Mouse (Mus musculus) c-Kit-positive CD71-positive TER-119-positive erythroid progenitor cells, embryonic 14.5 days (primary cell): ENCODE measurements around the gene Alg9.
A peak's percentile ranks its signal among the peaks of the same experiment; 100 is the strongest.

Source experiments
- DNase-seq: peaks from one replicate; pipeline ENCODE4 v3.0.0-alpha.2; 2013; ENCODE audit warnings: low spot score

The Alg9 gene

DNA sequence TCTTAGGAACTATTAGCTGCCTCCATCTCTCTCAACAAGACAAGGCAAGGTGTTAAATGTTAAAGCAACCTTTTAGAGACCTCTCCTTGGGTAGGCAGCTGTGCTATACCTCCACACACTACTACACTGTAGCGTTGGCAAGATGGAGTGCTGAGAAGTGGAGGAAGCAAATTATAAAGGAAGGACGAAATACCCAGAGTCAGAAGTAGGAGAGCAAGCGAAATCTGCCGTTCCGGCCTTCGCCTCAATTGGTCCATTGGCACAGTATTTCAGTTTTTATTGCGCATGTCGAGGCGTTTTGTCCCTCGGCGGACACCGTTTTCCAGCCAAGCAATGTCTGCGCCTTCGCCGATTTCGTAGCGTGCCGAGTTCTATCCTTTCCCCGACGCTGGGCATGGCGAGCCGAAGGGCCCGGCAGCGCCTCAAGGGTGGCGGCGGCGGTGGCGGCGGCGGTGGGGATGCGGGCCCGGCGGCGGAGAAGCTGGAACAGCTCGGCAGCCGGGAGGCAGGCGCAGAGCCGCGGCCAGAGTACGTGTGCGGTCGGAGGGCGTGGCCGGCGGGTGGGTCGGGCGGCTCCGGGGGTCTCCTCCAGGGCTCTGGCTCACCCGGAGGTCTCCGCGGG, at the start of gene Alg9, which contains the start of gene 1110032A03Rik:
TSS of gene Alg9 (plus strand) at position 29 of the 622 bp plus-strand sequence.
TSS of gene 1110032A03Rik (minus strand) at position 530 of the 622 bp plus-strand sequence.
- DNase-seq: peak; percentile 82

DNA sequence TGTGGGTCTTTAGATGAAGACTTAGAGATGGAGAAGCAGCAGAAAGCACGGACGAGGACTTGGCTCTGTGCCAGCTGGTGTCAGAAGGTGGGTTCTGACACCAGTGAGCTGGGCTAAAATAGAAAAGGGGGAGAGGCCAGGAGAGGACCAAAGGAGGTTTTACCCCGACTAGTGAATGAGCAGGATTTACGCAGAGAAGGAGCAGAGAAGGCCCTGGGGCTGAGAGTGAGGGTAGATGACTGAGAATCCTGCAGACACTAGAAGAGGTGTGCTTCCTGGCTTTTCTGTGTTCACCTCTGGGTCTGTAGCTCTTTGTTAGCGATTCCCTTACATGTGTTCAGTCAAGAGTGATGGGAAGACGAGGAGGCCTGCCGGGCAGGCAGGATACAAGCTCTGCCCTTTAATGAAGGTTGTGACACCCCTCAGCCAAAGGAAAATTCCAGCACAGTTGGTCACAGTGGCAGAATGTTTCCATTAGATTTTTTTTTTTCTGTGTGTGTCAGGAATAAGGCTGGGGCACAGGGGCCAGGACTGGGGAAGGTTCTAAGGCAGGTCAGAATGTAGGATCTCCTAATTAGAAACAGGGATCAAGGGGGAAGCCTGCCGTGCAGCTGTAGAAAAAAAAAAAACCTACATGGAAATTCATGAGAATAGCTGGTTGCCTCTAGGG, 48.8 kb upstream of the Alg9 start:
- DNase-seq: no peak

DNA sequence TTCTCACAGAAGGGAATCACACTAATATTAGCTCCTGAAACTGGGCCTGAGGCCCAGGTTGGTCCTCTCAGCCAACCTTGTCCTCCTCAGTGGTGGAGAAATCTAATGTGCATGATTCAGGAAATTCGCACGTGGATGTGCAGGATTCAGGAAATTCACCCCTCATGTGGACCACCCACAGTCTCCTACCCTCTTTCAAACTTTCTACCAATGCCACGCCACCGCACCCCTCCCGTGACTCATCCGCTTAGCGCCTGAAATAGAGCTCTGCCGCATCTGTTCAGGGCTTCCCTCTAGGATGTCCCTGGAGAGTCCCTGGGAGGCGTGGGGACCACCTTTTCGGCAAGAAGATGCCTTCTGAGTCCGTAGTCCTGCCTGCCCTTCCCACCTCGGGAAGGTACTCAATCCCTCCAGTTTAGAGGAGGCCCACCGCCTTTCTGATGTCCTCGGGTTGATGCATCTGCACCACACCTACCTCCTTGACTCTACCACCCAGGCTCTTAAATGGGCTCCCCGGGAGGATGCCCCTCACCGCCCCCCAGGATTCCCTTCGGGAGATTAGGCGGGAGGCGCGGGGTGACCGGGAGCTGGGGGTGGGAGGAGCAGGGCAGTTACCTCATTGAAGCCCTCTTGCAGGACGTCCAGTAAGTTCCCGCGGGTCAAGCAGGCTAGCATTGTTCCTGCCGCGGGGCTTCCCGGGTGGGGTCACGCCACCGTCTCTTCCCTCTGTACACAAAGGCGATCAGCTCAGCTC, 47.5 kb upstream of the Alg9 start:
- DNase-seq: no peak

DNA sequence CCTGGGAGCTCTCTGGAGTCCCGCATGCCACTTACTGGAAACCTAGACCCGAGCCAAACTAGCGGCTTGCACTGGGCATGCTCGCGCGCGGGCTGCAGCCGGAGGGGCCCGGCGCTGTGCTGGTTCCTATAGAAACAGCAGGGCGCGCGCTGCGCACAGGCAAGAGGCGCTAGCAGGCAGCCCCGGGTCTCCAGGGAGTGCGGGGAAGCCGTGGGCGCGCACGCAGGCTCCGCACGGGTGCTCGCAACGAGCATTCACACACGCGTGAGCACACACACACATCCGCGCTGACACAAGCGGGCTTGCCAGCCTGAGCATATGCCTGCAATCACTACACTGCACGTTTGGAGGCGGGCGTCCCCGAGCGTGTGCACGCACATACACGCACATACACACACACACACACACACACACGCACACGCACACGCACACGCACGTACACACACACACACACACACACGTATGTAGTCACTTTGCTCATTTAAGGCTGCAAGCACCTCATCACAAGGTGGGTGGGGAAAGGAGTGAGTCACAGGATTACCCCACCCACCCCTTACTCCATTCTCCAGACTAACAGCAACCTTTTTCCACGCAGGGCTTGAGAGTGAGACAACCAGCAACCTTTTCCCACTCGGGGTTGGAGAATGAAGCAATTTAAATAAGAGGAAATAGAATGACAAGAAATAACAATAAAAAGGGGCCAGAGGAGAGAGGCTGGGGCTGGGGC, 46.7 kb upstream of the Alg9 start:
- no peak for DNase-seq

DNA sequence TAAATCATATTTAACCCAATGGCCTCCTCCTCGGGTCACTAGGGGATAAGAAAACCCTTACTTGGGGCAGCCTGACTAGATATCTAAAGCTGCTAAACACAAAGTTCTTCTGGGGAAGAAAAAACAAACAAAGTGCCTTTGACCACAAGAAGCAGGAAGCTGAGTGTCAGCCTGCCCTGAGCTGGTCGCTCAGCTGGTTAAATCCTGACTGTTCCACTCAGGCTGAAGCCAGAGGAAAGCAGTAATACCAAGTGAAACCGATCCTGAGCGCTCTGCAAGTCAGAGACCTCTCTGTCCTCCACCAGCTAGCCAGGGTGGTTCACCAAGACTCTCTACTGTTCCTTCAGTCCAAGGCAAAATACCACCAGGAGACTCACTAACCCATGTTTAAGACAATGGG, 45.2 kb upstream of the Alg9 start:
- DNase-seq: no peak

DNA sequence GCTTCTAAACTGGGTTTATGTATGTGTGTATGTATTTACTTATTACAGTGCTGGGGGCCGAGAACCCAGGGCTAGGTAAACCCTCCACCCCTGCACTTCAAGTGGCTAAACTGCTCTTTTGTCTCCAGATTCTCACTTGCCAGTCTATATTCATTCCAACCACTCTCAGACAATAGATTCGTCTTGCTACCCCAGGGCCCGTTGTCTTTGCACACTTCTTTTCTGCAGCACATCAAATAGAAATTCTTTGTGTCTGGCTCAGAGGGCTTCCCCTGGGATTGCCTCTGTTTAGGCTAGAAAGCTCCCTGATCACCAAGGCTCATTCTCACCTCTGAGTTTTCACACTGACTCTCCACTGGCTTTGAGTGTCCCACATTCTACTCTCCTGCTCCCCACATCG, 42.3 kb upstream of the Alg9 start:
- DNase-seq: no peak

DNA sequence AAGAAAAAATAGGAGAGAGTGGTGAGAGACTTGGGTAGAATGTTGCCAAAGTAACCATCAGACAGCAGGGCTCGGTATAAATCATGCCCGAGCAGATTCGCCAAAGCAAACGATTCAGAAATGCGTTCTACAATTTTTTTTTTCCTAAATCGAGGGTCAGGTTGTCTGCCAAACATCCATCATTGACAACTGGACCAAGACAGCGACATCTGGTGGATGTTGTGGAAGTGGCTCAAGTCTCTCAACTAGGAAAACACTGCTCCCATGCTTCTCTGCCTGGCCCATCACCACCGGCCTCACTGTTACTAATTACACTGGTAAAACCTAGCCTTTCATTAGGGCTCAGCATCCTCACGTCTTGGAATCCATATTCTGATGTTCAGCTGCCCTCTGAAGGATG, 39.8 kb upstream of the Alg9 start:
- DNase-seq: peak; percentile 26

DNA sequence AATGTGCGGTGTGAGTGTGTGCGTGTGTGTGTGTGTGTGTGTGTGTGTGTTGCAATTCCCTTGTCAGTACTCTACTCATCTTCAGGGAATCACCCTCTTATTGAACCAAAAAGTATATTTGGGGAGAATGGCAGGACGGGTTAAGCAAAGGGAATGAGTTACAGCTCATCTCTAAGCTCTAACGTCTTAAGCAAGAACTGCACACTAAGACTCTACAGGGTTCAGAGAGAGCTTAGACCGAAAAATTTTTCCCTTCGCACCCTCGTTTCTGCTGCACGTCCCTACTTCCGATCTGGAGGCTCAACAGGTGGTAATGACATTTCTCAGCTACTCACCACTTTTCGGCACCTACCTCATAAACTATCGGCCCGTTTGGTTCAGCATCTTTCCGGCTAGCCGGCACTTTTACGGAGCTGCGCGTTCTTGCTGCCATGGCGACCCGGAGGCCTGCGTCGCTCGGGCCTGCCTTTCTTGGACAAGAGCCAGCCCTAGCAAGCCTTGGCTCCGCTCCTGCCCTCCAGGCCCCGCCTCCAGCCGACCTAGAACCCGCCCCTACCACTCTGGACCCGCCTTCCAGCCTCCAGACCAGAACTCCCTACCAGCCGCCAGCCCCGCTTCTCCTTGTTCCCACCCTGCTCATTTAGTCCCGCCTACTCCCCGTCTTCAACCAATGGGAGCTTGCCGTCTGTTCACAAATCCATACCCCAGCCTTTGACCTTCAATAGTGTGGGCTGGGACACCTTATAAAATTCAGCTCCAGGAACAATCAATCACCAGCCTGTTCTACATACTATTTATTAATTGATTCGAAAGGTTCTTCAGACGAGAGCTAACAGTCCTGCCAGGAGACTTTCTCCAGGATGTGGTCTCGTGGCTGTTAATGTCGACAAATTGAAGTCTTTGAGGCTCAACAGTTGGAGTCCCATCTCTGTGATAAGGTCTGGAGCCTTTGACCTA, 35.6 kb upstream of the Alg9 start, which contains the start of gene Dixdc1:
TSS of gene Dixdc1 (minus strand) at position 604 of the 957 bp plus-strand sequence.
- peak; percentile 80 for DNase-seq

DNA sequence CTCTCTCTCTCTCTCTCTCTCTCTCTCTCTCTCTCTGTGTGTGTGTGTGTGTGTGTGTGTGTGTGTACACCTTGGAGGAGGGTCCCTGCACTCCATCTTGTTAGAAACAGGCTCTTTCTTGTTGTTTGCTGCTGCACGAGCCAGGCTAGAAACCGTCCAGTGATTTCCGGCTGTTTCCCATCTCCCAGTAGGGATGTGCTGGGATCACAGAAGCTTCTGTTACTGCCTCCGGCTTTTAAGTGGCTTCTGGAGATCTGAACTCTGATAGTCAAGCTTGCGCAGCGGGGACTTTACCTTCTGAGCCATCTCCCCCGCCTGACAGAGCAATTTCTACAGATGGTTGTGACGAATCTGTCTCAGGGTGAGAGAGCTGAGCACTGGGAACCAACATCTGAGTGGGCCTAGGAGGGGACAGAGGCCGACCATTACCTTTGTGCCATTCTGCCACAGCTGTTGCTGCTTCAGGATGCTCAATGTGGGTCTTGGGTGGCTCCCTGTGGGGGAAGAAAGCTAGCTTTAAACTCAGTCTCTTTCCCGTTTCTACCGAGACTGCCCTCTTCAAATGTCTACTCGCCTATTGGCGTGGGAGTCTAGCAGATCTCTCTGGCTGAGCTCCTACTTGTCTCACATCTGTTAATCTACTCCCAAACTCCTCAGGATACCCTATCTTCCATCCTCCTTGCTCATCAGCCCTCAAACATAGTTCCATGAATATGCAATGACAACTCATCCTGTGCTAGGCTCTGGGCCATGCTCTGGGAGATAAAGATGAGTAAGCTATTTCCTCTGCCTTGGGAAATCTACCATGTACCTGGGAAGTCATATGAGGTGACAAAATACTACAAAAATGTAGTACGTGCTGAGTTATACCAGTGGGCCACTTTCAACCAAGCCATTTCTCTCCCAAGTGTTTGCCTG, 33.7 kb upstream of the Alg9 start:
- no peak for DNase-seq

DNA sequence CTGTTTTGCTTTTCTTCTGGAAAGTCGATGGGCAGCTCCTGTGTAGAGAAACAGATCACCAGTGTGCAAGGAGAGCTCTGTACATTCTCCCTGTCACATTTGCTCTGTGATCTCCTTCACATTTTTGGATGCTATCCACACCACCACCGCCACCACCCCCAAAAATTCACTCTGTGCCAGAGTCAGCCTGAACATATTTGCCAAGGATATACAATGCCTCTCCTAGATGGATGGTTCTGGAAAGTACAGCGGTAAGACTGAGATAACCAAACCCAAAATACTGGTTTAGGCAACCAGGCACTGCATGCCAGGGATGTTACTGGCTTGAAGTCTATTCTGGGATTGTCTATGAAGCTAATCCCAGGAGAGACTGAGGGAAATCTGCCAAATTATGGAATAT, 32.6 kb upstream of the Alg9 start:
- DNase-seq: no peak

DNA sequence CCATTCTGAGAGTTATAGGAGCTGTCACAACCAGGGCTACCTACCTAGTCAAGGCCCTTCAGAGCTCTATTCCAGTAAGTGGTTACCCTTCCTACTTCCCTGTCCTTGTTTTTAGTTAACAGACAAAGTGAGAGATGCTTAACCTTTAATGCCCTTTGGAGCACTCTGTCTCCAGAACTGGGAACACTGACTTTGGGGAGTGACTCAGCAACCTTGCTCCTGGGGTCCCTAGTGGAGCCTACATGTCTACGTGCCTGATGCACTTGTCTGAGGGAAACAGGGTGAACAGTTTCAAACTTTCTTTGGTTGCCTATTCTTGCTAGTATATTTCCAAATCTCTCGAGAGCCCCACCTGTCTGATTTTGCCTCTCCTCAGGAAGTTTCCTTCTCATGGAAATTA, 32.1 kb upstream of the Alg9 start:
- no peak for DNase-seq

DNA sequence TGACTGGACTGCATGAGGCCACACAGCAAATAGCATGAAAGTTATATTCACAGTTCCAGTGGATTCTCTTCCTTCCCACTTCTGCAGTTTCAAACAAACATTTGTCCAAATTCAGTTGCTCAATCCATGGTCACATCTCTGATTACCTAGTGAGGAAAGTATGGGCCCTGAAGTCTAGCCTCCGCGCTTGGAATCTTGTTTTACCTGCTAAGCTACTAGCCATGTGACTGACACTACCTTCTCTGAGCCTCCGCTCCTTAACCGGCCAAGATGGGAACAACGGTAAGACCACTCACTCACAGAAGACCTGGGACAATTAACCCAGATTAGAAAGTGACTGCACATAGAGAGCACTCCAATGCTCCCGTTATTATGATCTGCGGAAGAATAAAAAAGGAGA, 29.0 kb upstream of the Alg9 start:
- DNase-seq: no peak

DNA sequence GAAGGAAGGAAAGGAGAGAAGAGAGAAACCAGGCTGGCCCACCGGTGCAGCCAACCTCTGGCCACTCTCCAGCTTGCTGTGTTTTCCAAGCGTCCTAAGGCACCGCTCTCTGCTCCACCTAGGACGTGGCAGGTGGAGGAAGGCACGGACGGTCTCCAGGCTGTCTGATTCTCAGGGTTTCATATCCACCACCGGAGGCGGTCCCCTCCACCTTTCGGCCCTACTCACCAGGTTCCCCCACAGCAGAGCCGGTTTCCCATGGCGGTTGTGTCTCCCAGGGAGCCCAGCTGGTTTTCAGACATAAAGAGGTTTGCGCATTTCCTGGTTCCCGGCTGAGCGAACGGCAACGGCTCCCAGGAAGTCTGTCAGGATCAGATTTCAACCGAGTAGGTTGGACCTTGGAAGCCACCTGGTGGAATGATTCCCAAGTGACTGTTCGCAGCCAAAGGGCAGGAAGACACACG, 28.6 kb upstream of the Alg9 start, which contains the start of gene 2310030G06Rik:
TSS of gene 2310030G06Rik (minus strand) at position 323 of the 464 bp plus-strand sequence.
- no peak for DNase-seq

DNA sequence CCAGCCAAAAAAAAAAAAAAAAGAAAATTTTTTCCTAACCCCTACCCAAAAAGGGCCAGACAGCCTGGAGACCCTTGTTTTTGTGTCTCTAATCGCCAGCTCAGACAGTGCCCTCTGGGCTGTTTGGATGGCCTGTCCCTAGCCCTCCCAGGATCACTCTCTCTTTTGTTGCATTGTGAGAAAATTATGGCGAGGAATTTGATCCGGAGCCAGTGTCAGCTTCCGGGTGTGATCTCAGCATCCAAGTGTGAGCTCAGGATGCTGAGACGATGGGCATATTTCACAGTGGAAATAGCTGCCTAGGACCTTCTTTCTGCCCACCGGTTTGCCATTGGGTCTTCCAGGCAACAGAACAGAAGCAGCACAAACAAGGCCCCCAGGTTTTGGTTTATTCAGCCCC, 24.1 kb upstream of the Alg9 start:
- DNase-seq: no peak

DNA sequence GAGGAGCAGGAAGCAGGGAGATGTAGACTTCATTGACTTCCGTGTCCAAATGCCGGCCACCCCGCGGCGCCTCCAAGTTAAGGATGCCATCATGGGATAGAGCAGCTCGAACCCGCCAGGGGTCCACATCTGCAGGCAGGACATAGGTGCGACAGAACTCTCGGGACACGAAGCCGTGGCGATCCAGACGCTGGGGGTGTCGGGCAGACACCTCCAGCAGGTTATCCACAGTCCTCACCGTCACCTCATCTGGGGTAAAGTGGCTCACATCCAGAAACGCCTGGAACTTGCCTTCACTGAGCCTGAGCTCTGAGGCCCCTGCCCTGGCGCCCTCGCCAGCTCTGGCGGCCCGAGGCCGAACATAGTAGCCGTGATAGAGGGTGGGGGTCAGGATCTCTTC, 23.5 kb upstream of the Alg9 start, which contains the start of gene Cryab:
TSS of gene Cryab (plus strand) at position 3 of the 400 bp plus-strand sequence.
- DNase-seq: no peak

DNA sequence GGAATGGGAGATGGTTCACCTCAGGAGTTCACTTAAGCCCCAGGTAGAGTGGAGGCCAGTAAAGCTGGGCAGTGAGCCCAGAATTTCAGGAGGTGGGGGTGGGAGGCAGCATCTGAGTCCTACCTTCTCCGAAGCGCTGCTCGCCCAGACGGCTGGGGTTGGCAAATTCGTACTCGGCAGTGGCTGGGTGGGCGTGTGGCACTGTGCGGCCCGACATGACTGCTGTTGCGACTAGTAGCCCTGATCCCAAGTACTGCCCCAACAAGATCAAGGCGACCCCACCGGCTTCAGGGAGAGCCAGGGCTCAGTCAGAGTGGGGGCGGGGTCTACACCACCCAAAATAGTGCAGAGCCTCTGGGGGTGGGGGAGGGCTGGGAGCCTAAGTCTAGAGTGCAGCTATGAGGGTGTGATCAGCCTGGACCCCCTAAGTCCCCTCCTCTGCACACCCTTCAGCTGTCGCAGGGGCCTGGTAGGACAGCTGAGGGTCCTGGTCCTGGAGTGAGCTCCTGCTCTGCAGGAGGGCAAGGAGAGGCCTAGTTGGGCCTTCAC, 22.7 kb upstream of the Alg9 start, which contains the start of gene Hspb2:
TSS of gene Hspb2 (minus strand) at position 301 of the 549 bp plus-strand sequence.
- DNase-seq: no peak

DNA sequence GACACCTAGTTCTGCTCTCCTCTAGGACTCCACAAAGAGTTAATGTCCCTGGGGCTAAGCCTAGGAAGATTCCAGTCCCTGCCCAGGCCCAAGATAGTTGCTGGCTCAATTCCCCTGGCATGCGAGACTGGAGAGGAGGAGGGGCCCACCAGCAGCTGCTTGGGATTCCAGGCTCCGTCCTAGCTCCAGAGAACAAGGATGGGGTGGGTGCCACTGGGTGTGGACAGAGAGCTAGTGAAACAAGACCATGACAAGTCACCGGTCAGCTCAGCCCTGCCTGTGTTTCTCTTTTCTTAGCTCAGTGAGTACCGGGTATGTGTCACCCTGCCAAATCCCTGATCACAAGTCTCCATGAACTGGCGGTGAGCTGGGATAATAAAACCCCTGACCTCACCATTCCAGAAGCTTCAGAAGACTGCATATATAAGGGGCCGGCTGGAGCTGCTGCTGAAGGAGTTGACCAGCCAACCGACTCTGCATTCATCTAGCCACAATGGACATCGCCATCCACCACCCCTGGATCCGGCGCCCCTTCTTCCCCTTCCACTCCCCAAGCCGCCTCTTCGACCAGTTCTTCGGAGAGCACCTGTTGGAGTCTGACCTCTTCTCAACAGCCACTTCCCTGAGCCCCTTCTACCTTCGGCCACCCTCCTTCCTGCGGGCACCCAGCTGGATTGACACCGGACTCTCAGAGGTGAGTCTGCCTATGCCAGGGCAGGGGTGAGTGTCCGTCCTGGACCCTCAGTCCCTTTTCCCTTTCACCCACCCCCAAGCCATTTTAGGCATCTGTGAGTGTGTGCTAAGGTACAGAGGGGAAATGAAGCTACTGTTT, 21.8 kb upstream of the Alg9 start:
- DNase-seq: no peak

DNA sequence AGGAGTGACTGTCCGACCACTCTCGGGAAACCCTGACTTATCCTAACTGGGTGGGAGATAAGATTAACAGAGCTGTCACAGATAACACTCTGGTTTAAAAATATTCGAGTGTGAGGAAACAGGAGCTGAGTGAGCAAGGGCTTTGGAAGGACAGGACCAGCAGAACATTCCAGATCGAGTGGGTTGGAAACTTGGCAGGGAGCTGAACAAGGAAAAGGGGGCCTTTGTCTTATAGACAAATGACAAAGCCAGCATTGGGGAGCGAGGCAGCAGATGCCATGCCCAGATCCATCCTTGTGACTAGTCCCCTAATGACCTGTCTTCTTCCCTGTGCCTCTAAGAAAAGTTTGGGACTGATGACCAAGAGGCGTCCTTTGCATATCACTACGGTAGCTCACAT, 20.9 kb upstream of the Alg9 start:
- no peak for DNase-seq
